Mouse (Mus musculus) kidney, postnatal 10 days (tissue): ENCODE measurements around the gene Ifitm6.
"Not testable (repeated sequence)": the region's sequence is repeated elsewhere in the genome, so short reads cannot be mapped to it uniquely, and the experiment has no call there.

Experiments
- DNase-seq: peaks from one replicate; pipeline ENCODE4 v3.0.0; 2021; ENCODE audit warnings: mixed read lengths

Gene Ifitm6

GRCm38 (mm10) chr7:141017824-141018223, at the start of gene Ifitm6:
Gene Ifitm6 (minus strand): TSS chr7:141017924.
- not testable (repeated sequence) for DNase-seq

- DNase-seq = no peak
These were observed 46.9 kb upstream of the Ifitm6 start for GRCm38 (mm10) chr7:141064576-141064975.

- no peak for DNase-seq
These were observed 46.5 kb upstream of the Ifitm6 start for GRCm38 (mm10) chr7:141064175-141064574.

GRCm38 (mm10) chr7:141063353-141063752, 45.6 kb upstream of the Ifitm6 start:
- DNase-seq = no peak

GRCm38 (mm10) chr7:141062525-141062924, 44.8 kb upstream of the Ifitm6 start:
- no peak for DNase-seq

- DNase-seq = no peak
These were observed 43.6 kb upstream of the Ifitm6 start for GRCm38 (mm10) chr7:141061269-141061692.

GRCm38 (mm10) chr7:141060426-141061242, 42.9 kb upstream of the Ifitm6 start, which contains the start of gene B4galnt4:
Gene B4galnt4 (plus strand): TSS chr7:141061104.
- DNase-seq = peak; percentile 78

GRCm38 (mm10) chr7:141059929-141060328, 42.2 kb upstream of the Ifitm6 start:
- no peak for DNase-seq

- no peak for DNase-seq
These were observed 41.0 kb upstream of the Ifitm6 start for GRCm38 (mm10) chr7:141058601-141059341.

- no peak for DNase-seq
These were observed 39.8 kb upstream of the Ifitm6 start for GRCm38 (mm10) chr7:141057541-141057940.

- DNase-seq = no peak
These were observed 39.3 kb upstream of the Ifitm6 start for GRCm38 (mm10) chr7:141056976-141057375.

- no peak for DNase-seq
These were observed 38.1 kb upstream of the Ifitm6 start for GRCm38 (mm10) chr7:141055785-141056184.

GRCm38 (mm10) chr7:141052421-141052820, 34.7 kb upstream of the Ifitm6 start:
- DNase-seq = no peak

GRCm38 (mm10) chr7:141052016-141052415, 34.3 kb upstream of the Ifitm6 start:
- no peak for DNase-seq

GRCm38 (mm10) chr7:141051060-141051685, 33.4 kb upstream of the Ifitm6 start:
- DNase-seq = no peak

- no peak for DNase-seq
These were observed 31.6 kb upstream of the Ifitm6 start for GRCm38 (mm10) chr7:141049326-141049725.

GRCm38 (mm10) chr7:141048226-141049218, 30.8 kb upstream of the Ifitm6 start:
- DNase-seq = peak; percentile 96

GRCm38 (mm10) chr7:141047581-141048225, 30.0 kb upstream of the Ifitm6 start:
- DNase-seq = peak; percentile 85

GRCm38 (mm10) chr7:141046931-141047580, 29.3 kb upstream of the Ifitm6 start:
- DNase-seq = peak; percentile 67

- DNase-seq = no peak
These were observed 24.8 kb upstream of the Ifitm6 start for GRCm38 (mm10) chr7:141042539-141042938.

GRCm38 (mm10) chr7:141041661-141042060, 23.9 kb upstream of the Ifitm6 start:
- peak; percentile 91 for DNase-seq
